Comparison of ENCODE assay signal across 8 mouse cellular contexts in the genomic region with DNA sequence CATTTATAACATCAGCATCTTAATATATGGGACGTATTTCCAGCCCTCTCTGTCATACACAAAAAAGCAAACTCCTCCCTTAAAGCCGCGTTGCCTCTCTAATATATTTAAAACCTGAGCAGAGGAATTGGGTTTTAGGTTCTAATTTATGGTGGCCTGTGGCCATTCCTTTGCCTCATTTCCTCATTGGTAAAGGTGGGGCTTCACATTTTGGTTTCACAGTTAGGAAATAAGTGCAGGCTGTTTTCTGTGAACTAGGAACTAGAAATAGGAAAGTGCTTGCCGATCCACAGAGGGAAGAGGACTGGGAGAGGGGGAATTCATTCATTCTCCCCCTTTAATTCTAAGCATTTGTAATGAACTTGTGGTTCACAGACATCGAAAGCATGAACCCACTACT. TPM values are rescaled to one million over a fixed set of nuclear protein-coding genes. Genes with fewer than 3 reads are reported as not detected.
DNase-seq lines count a peak whose midpoint lies in the region; ATAC-seq lines count a peak whose summit lies in the region.

No protein-coding gene starts in this region.

- H3K36me3 ChIP-seq in kidney, embryonic 15.5 days, result no peaks in the 10 kb centered on the region
- H3K36me3 ChIP-seq in midbrain, embryonic 15.5 days (replicated peaks), result no peaks in the 10 kb centered on the region

- peak overlapping the region; percentile 96 for H3K9ac ChIP-seq in kidney, embryonic 15.5 days
- peak overlapping the region; percentile 91 for H3K9ac ChIP-seq in midbrain, embryonic 15.5 days

- WGBS in kidney, embryonic 15.5 days, result 20% methylated on average over 5 of the region's 5 CpGs
- WGBS in midbrain, embryonic 15.5 days, result 37% methylated on average over 5 of the region's 5 CpGs

- no peaks in the 10 kb centered on the region for H3K9me3 ChIP-seq in kidney, embryonic 15.5 days (replicated peaks)
- H3K9me3 ChIP-seq in midbrain, embryonic 15.5 days, result no peaks in the 10 kb centered on the region

- H3K27ac ChIP-seq in kidney, embryonic 15.5 days, result peak overlapping the region; percentile 95; the same call in 1 of the 2 replicates
- H3K27ac ChIP-seq in midbrain, embryonic 15.5 days, result no peak overlapping the region

- H3K4me3 ChIP-seq in kidney, embryonic 15.5 days (replicated peaks), result peak overlapping the region; percentile 93
- peak overlapping the region; percentile 76 for H3K4me3 ChIP-seq in midbrain, embryonic 15.5 days

- no peak for ATAC-seq in kidney, embryonic 15.5 days (replicated peaks; ENCODE audit: low FRiP score)
- ATAC-seq in common myeloid progenitor, adult 5-6 weeks (replicated peaks; ENCODE audit: low read depth, poor library complexity, severe bottlenecking), result peak; percentile 12
- no peak for ATAC-seq in midbrain, embryonic 15.5 days (replicated peaks)

- peak overlapping the region; percentile 84 for H3K4me2 ChIP-seq in kidney, embryonic 15.5 days
- H3K4me2 ChIP-seq in midbrain, embryonic 15.5 days, result peak overlapping the region; percentile 77

- peaks cover 42% of the 10 kb centered on the region for H3K4me1 ChIP-seq in kidney, embryonic 15.5 days
- H3K4me1 ChIP-seq in midbrain, embryonic 15.5 days, result peaks cover 37% of the 10 kb centered on the region

- H3K27me3 ChIP-seq in kidney, embryonic 15.5 days, result no peaks in the 10 kb centered on the region
- no peaks in the 10 kb centered on the region for H3K27me3 ChIP-seq in midbrain, embryonic 15.5 days (replicated peaks)

- no peak for DNase-seq in kidney, adult 9 months
- peak; percentile 61 for DNase-seq in induced T-regulatory cell, adult 2 months (ENCODE audit: low read depth)
- DNase-seq in cerebellum, adult 18-20 months, result no peak
- no peak for DNase-seq in embryo, embryonic 10 days (ENCODE audit: low spot score)
- no peak for DNase-seq in right cerebral cortex, postnatal 10 days (ENCODE audit: low spot score in 2 of 2)

RNA-seq across cellular contexts. Expression of gene Arpc2, which starts 1.8 kb away (rescaled TPM):
- 446 and 449 TPM in 2 replicates for polyA plus RNA-seq in kidney, embryonic 15.5 days (2015; fragmentation: Nextera tagmentation; extraction: Ambion mirVana)
- total RNA-seq in common myeloid progenitor, adult 5-6 weeks (2017), result 298 and 302 TPM in 2 replicates
- polyA plus RNA-seq in midbrain, embryonic 15.5 days (2015; fragmentation: Nextera tagmentation; extraction: Ambion mirVana), result 396 and 398 TPM in 2 replicates

RNA-seq across cellular contexts. Expression of gene Gpbar1, which starts 40.7 kb away (rescaled TPM):
- 1.7 and 2.1 TPM in 2 replicates for polyA plus RNA-seq in kidney, embryonic 15.5 days (2015; fragmentation: Nextera tagmentation; extraction: Ambion mirVana)
- total RNA-seq in common myeloid progenitor, adult 5-6 weeks (2017), result not detected in 2 replicates
- 0.15 and 0.17 TPM in 2 replicates for polyA plus RNA-seq in midbrain, embryonic 15.5 days (2015; fragmentation: Nextera tagmentation; extraction: Ambion mirVana)

RNA-seq across cellular contexts. Expression of gene Cxcr1, which starts 43.2 kb away (rescaled TPM):
- not detected in 2 replicates for polyA plus RNA-seq in kidney, embryonic 15.5 days (2015; fragmentation: Nextera tagmentation; extraction: Ambion mirVana)
- total RNA-seq in common myeloid progenitor, adult 5-6 weeks (2017), result not detected in 2 replicates
- not detected in 2 replicates for polyA plus RNA-seq in midbrain, embryonic 15.5 days (2015; fragmentation: Nextera tagmentation; extraction: Ambion mirVana)

RNA-seq across cellular contexts. Expression of gene Aamp, which starts 46.9 kb away (rescaled TPM):
- 267 and 283 TPM in 2 replicates for polyA plus RNA-seq in kidney, embryonic 15.5 days (2015; fragmentation: Nextera tagmentation; extraction: Ambion mirVana)
- 84.2 and 100 TPM in 2 replicates for total RNA-seq in common myeloid progenitor, adult 5-6 weeks (2017)
- 217 and 229 TPM in 2 replicates for polyA plus RNA-seq in midbrain, embryonic 15.5 days (2015; fragmentation: Nextera tagmentation; extraction: Ambion mirVana)

RNA-seq across cellular contexts. Expression of gene Pnkd, which starts 47.1 kb away (rescaled TPM):
- 138 and 139 TPM in 2 replicates for polyA plus RNA-seq in kidney, embryonic 15.5 days (2015; fragmentation: Nextera tagmentation; extraction: Ambion mirVana)
- total RNA-seq in common myeloid progenitor, adult 5-6 weeks (2017), result 11.6 and 17.2 TPM in 2 replicates
- polyA plus RNA-seq in midbrain, embryonic 15.5 days (2015; fragmentation: Nextera tagmentation; extraction: Ambion mirVana), result 114 and 117 TPM in 2 replicates
